Mouse (Mus musculus) midbrain, embryonic 10.5 days (tissue): ENCODE measurements around the gene Gm17949. TPM values are rescaled to one million over a fixed set of nuclear protein-coding genes. Genes with fewer than 3 reads are reported as not detected.

ENCODE experiments used
- DNase-seq: peaks from one replicate; pipeline ENCODE4 v3.0.0-alpha.2; 2017; ENCODE audit warnings: low spot score
- H3K27ac ChIP-seq: fragments of 300-500 bp; sonication (generic); replicated peaks from 2 replicates; pipeline ENCODE4 v1.5.1; 2016; ENCODE audit warnings: mild to moderate bottlenecking
- H3K27me3 ChIP-seq: fragments of 300-500 bp; sonication (generic); 2 replicates; pipeline ENCODE4 v1.6.1; 2016; ENCODE audit warnings: low read depth, mild to moderate bottlenecking; ENCODE audit not compliant: poor library complexity, severe bottlenecking
- H3K36me3 ChIP-seq: fragments of 300-500 bp; sonication (generic); 2 replicates; pipeline ENCODE4 v1.6.1; 2016; ENCODE audit warnings: mild to moderate bottlenecking, moderate library complexity
- H3K4me1 ChIP-seq: fragments of 300-500 bp; sonication (generic); 2 replicates; pipeline ENCODE4 v1.6.1; 2016
- H3K4me3 ChIP-seq: fragments of 300-500 bp; sonication (generic); 2 replicates; pipeline ENCODE4 v1.5.1; 2016; ENCODE audit warnings: mild to moderate bottlenecking, moderate library complexity
- H3K9me3 ChIP-seq: fragments of 300-500 bp; sonication (generic); replicated peaks from 2 replicates; pipeline ENCODE4 v1.6.1; 2016; ENCODE audit warnings: mild to moderate bottlenecking
- WGBS: fragments of 180-500 bp; shearing (Covaris S2); methylation state at CpG from one replicate; pipeline ENCODE4 v1.1.7; 2016; 5-methylcytosine and 5-hydroxymethylcytosine counted together
- polyA plus RNA-seq: library from polyadenylated mRNA; unstranded; fragments of >200 nt; fragmentation: Nextera tagmentation; extraction: Ambion mirVana; gene quantifications from 2 replicates; pipeline ENCODE4 v1.2.1, GENCODE M21; 2016

Gm17949 gene
- polyA plus RNA-seq, 1 experiment from 2014 or later, result 0.39 TPM

GRCm38 (mm10) chr17:56981049-56981448, 30.2 kb upstream of the Gm17949 start:
- no peaks in the 10 kb centered on the region for H3K36me3 ChIP-seq
- no peak for DNase-seq
- H3K9me3 ChIP-seq, result no peaks in the 10 kb centered on the region
- 88% methylated on average over 7 of the region's 7 CpGs for WGBS
- no peaks in the 10 kb centered on the region for H3K4me1 ChIP-seq
- H3K27ac ChIP-seq, result no peak overlapping the region
- H3K4me3 ChIP-seq, result no peak overlapping the region
- no peaks in the 10 kb centered on the region for H3K27me3 ChIP-seq

- Histone ChIP-seq H3K27ac (no peak within 1 kb of the TSS), H3K4me1 (no peaks in the 10 kb centered on the region), H3K9me3 (no peaks in the 10 kb centered on the region), H3K36me3 (no peaks in the 10 kb centered on the region), H3K27me3 (no peaks in the 10 kb centered on the region), H3K4me3 (no peak within 1 kb of the TSS)
- DNase-seq, result no peak
- 76% methylated on average over 5 of the region's 5 CpGs for whole genome bisulfite sequencing
These were observed 29.3 kb upstream of the Gm17949 start, which contains the start of gene Acer1 for GRCm38 (mm10) chr17:56982013-56982412. Acer1 (minus strand) TSS chr17:56982126.

DNA sequence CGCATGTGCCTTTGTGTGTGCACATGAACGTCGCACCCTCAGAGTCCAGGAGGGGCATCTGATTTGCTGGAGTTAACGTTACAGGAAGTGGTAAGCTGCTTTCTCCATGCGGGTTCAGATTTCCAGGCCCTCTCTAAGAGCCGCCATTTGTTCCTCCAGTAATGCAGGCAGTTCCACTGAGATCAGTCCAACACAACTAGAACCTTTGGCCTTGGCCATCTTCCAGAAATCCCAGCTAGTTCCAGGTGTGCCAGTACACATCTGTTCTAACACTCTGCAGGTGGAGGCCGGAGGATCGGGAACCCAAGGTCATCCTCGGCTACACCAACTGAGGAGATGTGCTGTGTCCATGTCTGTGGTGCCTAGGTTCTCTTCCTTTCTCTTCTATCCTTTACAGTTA, 26.4 kb upstream of the Gm17949 start:
- no peaks in the 10 kb centered on the region for H3K36me3 ChIP-seq
- peaks cover 2% of the 10 kb centered on the region; the same call in 1 of the 2 replicates for H3K4me1 ChIP-seq
- WGBS, result 85% methylated on average over 9 of the region's 9 CpGs
- no peaks in the 10 kb centered on the region for H3K9me3 ChIP-seq
- no peak overlapping the region for H3K27ac ChIP-seq
- no peak overlapping the region for H3K4me3 ChIP-seq
- DNase-seq, result no peak
- H3K27me3 ChIP-seq, result no peaks in the 10 kb centered on the region

GRCm38 (mm10) chr17:56985656-56986055, 25.6 kb upstream of the Gm17949 start:
- 82% methylated on average over 3 of the region's 3 CpGs for WGBS
- Histone ChIP-seq H3K4me1 (peaks cover 3% of the 10 kb centered on the region; the same call in 1 of the 2 replicates), H3K36me3 (no peaks in the 10 kb centered on the region), H3K4me3 (no peak overlapping the region), H3K9me3 (no peaks in the 10 kb centered on the region), H3K27ac (no peak overlapping the region), H3K27me3 (no peaks in the 10 kb centered on the region)
- no peak for DNase-seq

DNA sequence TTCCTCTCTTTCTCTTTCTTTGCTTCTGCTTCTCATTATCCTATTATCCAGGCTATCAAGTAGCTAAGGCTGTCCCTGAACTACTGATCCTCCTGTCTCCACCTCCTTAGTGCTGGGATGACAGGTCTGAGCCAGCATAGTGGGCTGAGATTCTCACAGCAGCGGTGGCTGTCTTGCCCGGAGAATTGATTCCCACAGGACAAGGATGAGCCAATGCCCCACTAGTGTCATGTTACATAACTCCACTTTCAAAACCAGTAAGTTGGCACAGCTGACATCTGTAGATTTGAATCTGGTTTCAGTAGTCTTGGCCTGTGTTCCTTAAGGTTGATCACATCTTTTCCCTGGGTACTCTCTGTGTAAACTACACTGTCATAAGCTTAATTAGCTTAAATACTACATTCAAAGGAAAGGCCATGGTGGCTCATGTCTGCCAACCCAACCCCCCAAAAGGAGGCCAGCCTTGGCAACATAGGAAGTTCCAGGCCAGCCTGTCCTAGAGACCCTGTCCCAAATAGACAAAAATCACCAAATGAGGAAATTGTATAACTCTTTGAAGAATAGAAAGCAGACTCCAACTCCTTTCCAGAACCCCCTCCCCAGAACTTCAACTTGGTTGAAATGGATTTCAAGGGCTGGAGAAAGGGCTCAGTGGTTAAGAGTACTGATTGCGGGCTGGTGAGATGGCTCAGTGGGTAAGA, 25.0 kb upstream of the Gm17949 start:
- Histone ChIP-seq H3K4me1 (peaks cover 9% of the 10 kb centered on the region), H3K27ac (no peak overlapping the region), H3K36me3 (0 out of 2 replicates have a peak, but pooled peaks cover 2% of the 10 kb centered on the region), H3K9me3 (no peaks in the 10 kb centered on the region), H3K27me3 (no peaks in the 10 kb centered on the region), H3K4me3 (no peak overlapping the region)
- no peak for DNase-seq
- 92% methylated on average over 3 of the region's 3 CpGs for whole genome bisulfite sequencing

GRCm38 (mm10) chr17:56988441-56988840, 22.8 kb upstream of the Gm17949 start:
- Histone ChIP-seq H3K9me3 (no peaks in the 10 kb centered on the region), H3K36me3 (peaks cover 24% of the 10 kb centered on the region), H3K27ac (no peak overlapping the region), H3K4me1 (peaks cover 10% of the 10 kb centered on the region), H3K27me3 (no peaks in the 10 kb centered on the region), H3K4me3 (no peak overlapping the region)
- no peak for DNase-seq
- WGBS, result 88% methylated on average over 7 of the region's 7 CpGs

DNA sequence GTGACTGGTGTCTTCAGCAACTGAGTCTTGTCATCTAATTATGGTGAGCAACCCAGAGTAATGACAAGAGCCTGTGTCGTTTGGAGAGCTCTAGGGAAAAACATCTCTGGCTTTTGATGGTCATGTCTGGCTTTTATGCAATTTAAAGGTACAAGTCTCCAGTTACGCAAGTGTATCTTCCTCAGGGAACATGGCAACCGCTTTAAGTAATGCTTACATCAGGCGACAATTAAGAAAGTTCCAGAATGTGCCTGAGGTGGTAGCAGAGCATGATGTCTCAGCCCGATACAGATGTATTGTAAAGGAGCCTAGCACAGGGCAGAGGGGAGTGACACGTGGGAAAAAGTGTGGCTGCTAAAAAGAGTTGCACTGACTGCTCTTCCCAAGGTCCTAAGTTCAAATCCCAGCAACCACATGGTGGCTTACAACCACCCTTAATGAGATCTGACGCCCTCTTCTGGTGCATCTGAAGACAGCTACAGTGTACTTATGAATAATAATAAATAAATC, 22.3 kb upstream of the Gm17949 start:
- no peak for DNase-seq
- Histone ChIP-seq H3K4me3 (peak overlapping the region; percentile 88), H3K27ac (no peak overlapping the region), H3K4me1 (peaks cover 10% of the 10 kb centered on the region), H3K27me3 (no peaks in the 10 kb centered on the region), H3K9me3 (no peaks in the 10 kb centered on the region), H3K36me3 (peaks cover 29% of the 10 kb centered on the region)
- 72% methylated on average over 7 of the region's 7 CpGs for WGBS

DNA sequence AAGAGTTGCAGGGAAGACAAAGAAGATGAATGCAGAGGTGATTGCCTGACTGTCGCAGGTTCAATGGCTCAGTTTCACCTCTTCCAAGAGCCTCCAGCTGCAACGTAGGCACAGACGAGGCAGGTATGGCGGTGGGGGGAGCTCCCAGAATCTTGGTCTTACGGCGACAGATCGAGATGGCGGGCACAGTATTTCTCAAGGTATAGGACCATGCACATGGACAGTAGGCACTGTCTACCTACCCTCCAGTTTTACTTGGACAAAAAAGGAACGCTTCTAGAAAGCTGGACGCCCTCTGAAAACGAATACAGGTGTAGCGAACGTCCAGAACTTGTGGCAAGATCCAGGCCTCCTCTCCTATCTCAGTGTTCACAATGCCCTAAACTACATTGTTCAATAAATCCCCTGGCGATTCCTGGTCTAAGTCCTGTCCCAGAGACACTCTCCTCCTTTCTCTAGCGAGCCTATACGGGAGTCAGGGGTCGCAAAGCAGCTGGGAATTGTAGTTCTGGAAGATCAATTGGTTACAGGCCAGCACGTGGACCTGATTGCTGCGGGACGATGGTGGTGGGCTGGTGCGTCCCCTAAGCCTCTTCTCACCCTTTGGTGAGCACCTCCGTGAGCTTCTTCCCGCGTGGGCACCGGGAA, 21.7 kb upstream of the Gm17949 start:
- Histone ChIP-seq H3K36me3 (peaks cover 35% of the 10 kb centered on the region), H3K27ac (peak overlapping the region; percentile 91), H3K4me1 (peaks cover 10% of the 10 kb centered on the region), H3K9me3 (no peaks in the 10 kb centered on the region), H3K4me3 (peak overlapping the region; percentile 88), H3K27me3 (no peaks in the 10 kb centered on the region)
- no peak for DNase-seq
- 3% methylated on average over 25 of the region's 25 CpGs for WGBS

GRCm38 (mm10) chr17:56990115-56990746, 21.0 kb upstream of the Gm17949 start, which contains the start of gene Clpp:
Clpp (plus strand) TSS chr17:56990305.
- under 1% methylated on average over 52 of the region's 52 CpGs for whole genome bisulfite sequencing
- Histone ChIP-seq H3K4me1 (peaks cover 10% of the 10 kb centered on the region), H3K27ac (peak within 1 kb of the TSS; percentile 91), H3K36me3 (peaks cover 42% of the 10 kb centered on the region), H3K9me3 (no peaks in the 10 kb centered on the region), H3K4me3 (peak within 1 kb of the TSS; percentile 88), H3K27me3 (no peaks in the 10 kb centered on the region)
- peak; percentile 94 for DNase-seq

DNA sequence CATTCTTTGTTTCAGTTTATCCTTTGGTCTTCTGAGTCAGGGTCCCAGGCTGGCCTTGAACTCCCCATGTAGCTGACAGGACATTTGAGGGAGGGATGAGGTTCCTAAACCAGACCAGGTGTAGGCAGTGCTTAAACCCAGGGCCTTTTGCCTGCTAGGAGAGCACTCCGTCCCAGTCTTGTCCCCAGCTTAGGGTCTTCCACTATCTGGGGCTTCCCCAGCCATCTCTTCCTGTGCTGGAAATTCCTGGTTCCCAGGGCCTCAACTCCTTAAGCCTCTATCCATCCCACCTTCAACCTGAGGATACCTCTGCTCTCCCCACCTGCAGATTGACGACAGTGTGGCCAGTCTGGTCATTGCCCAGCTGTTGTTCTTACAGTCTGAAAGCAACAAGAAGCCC, 20.3 kb upstream of the Gm17949 start:
- Histone ChIP-seq H3K27ac (peak overlapping the region; percentile 91), H3K36me3 (peaks cover 49% of the 10 kb centered on the region), H3K4me3 (peak overlapping the region; percentile 88), H3K4me1 (peaks cover 10% of the 10 kb centered on the region), H3K9me3 (no peaks in the 10 kb centered on the region), H3K27me3 (no peaks in the 10 kb centered on the region)
- WGBS, result 77% methylated on average over 2 of the region's 2 CpGs
- no peak for DNase-seq

DNA sequence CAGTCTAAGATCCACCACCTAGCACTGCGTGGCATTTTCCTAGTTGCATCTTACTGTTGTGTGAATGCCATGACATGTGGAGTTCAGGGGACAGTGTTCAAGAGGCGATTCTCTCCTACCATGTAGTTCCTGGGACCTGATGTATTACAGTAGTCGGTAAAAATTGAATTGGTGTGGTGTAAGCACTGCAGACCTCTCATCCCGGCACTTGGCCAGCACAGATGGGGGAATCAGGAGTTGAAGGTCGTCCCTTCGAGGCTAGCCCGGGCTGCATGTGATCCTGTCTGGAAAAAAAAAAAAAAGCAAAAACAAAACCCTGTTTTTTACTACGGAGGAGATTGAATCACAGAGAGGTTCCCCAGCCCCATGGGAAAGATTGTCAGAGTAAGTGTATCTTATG, 16.2 kb upstream of the Gm17949 start:
- H3K27me3 ChIP-seq, result no peaks in the 10 kb centered on the region
- H3K4me1 ChIP-seq, result peaks cover 27% of the 10 kb centered on the region
- WGBS, result 94% methylated on average over 8 of the region's 8 CpGs
- H3K9me3 ChIP-seq, result no peaks in the 10 kb centered on the region
- H3K36me3 ChIP-seq, result peaks cover 71% of the 10 kb centered on the region
- DNase-seq, result no peak
- no peak overlapping the region for H3K4me3 ChIP-seq
- no peak overlapping the region for H3K27ac ChIP-seq

GRCm38 (mm10) chr17:56996506-56996905, 14.8 kb upstream of the Gm17949 start:
- Histone ChIP-seq H3K36me3 (peaks cover 74% of the 10 kb centered on the region), H3K27ac (no peak overlapping the region), H3K4me1 (peaks cover 20% of the 10 kb centered on the region), H3K27me3 (no peaks in the 10 kb centered on the region), H3K4me3 (peak overlapping the region; percentile 89), H3K9me3 (no peaks in the 10 kb centered on the region)
- DNase-seq, result no peak
- 74% methylated on average over 2 of the region's 2 CpGs for WGBS
